Mouse (Mus musculus): Measurements from ENCODE around the gene Sik1. TPM values are rescaled to one million over a fixed set of nuclear protein-coding genes. Genes with fewer than 3 reads are reported as not detected.
"Not testable (repeated sequence)": the region's sequence is repeated elsewhere in the genome, so short reads cannot be mapped to it uniquely, and the experiment has no call there.

Gene Sik1
- polyA plus RNA-seq, 1 experiment from 2014 or later, result 13.8 TPM

DNA sequence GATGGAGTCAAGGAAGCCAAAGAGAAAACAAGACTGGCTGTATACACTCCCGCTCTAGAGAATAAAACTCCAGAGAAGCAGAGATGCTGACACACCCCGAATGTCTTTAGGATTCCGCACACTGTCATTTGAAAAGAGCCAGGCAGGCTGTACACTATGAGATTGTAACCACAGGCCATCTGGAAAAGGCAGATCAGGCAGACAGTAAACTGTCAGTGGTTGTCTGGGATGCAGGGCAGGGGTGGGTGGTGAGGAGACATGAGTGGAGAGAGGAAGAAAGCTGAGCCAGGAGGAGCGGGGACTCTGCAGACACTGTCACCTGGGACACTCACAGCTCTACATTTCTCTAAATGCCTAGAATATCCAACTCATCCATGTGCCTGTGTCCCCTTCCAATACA, 36.3 kb upstream of the Sik1 start:
- WGBS, result 88% methylated on average over 4 of the region's 4 CpGs
- 0 out of 2 replicates have a peak, but pooled peaks cover 5% of the 10 kb centered on the region for H3K4me1 ChIP-seq

DNA sequence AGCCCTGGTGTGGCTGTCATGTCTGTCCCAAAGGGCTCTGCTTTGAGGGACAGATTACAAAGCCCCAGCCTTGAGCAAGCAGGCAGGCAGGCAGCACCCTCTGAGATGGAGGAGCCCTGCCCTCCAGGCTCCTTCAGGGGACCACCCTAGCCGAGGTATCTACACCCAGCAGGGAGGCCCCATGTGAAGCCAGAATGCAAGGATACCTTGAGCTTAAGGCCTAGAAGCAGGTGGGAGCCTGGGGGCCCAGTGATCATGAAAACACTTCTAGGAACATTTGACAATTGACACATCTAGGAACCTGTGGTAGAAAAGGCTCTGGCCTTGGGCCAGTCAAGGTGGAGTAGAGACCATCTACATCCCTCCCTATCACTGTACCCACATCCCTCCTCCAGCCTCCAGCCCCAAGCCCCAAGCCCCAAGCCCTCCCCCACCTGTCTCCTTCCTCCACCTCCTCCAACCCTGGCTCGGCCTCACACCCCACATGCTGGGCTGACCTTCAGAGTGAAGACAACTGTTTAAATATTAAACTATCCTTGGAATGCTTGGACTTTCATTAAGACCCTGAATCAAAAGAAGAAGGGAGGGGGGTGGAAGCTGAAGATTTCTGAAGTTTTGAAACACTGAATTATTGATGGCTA, 34.8 kb upstream of the Sik1 start:
- Histone ChIP-seq H3K27ac (no peak overlapping the region), H3K36me3 (ENCODE audit: poor library complexity, severe bottlenecking) (no peaks in the 10 kb centered on the region), H3K4me2 (no peak overlapping the region), H3K9ac (no peak overlapping the region), H3K4me3 (no peak overlapping the region), H3K27me3 (no peaks in the 10 kb centered on the region), H3K9me3 (replicated peaks) (no peaks in the 10 kb centered on the region), H3K4me1 (0 out of 2 replicates have a peak, but pooled peaks cover 5% of the 10 kb centered on the region)
- 41% methylated on average over 2 of the region's 2 CpGs for WGBS
- no peak for ATAC-seq

More for the DNA sequence above, 36.3 kb upstream of the Sik1 start:
- no peak for ATAC-seq
- no peaks in the 10 kb centered on the region for H3K36me3 ChIP-seq (ENCODE audit: poor library complexity, severe bottlenecking)
- no peak overlapping the region for H3K4me3 ChIP-seq
- H3K9me3 ChIP-seq (replicated peaks), result no peaks in the 10 kb centered on the region
- H3K27ac ChIP-seq, result no peak overlapping the region
- no peaks in the 10 kb centered on the region for H3K27me3 ChIP-seq
- H3K4me2 ChIP-seq, result no peak overlapping the region
- no peak overlapping the region for H3K9ac ChIP-seq

DNA sequence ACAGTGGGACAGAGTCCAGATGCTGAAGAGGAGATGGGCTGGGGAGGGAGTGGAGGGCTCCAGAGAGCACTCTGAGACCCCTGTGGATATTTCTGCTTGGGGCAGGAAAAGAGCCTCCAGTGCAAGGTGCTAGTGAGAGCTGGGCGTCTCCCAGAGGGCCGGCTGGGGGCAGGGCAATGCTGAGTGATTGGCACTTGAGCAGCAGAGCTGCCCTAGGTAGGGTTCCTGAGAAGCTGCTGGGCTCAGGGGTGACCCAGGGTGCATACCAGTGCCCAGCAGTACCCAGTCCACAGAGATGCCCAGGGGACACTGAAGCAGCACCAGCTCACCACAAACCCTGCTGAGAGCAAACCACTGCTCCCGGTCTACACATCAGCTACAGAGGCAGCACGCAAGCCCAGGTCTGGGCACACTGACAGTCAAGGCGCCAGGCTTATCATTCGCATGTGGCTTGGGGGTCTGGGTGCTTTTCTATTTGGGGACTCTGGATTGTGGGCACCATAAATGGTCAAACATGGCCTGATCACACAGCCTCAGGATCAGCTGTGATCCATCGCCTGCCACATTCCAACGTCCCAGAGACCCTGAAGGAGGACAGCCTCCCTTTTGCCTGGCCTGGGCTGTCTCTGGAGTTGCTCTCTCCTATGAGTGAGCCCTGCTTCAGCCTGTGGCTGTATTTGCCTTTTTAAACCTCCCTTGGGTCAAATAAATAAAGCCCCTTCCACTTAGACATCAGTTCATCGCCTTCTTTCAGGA, 34.0 kb upstream of the Sik1 start:
- Histone ChIP-seq H3K27ac (no peak overlapping the region), H3K4me3 (no peak overlapping the region), H3K4me1 (0 out of 2 replicates have a peak, but pooled peaks cover 5% of the 10 kb centered on the region), H3K9me3 (replicated peaks) (no peaks in the 10 kb centered on the region), H3K27me3 (no peaks in the 10 kb centered on the region), H3K9ac (no peak overlapping the region), H3K36me3 (ENCODE audit: poor library complexity, severe bottlenecking) (no peaks in the 10 kb centered on the region), H3K4me2 (no peak overlapping the region)
- no peak for ATAC-seq
- WGBS, result 73% methylated on average over 9 of the region's 9 CpGs

DNA sequence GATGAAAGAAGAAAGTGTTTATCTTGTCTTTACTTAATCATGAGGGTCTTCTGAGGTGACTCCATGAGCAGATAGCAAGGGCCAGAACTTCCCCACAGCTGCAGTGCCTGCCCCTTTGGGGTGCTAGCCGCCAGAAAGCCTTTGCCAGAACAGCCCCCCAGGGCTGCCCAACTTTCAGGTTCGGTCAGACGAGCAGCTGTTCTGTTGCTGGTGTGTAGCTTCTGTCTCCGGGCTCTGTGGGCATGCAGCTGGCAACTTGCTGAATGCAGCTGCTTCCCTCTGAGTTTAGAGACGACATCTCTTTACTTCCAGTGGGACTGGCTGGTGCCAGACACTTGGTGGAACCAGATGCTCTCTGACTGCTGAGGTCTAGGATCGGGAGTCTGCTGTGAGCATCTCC, 32.9 kb upstream of the Sik1 start:
- Histone ChIP-seq H3K9me3 (replicated peaks) (no peaks in the 10 kb centered on the region), H3K9ac (no peak overlapping the region), H3K36me3 (ENCODE audit: poor library complexity, severe bottlenecking) (no peaks in the 10 kb centered on the region), H3K4me3 (no peak overlapping the region), H3K4me1 (0 out of 2 replicates have a peak, but pooled peaks cover 5% of the 10 kb centered on the region), H3K27ac (no peak overlapping the region), H3K4me2 (no peak overlapping the region), H3K27me3 (no peaks in the 10 kb centered on the region)
- WGBS, result 73% methylated on average over 6 of the region's 6 CpGs
- ATAC-seq, result no peak

DNA sequence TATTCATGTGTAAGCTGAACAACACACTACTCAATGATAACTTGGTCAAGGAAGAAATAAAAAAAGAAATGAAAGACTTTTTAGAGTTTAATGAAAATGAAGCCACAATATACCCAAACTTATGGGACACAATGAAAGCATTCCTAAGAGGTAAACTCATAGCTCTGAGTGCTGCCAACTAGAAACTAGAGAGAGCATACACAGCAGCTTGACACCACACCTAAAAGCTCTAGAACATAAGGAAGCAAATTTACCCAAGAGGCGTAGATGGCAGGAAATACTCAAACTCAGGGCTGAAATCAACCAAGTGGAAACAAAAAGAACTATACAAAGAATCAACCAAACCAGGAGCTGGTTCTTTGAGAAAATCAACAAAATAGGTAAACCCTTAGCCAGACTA, 29.1 kb upstream of the Sik1 start:
- 88% methylated on average over 1 of the region's 1 CpGs for WGBS
- not testable (repeated sequence) for H3K36me3 ChIP-seq (ENCODE audit: poor library complexity, severe bottlenecking); H3K9ac ChIP-seq; H3K9me3 ChIP-seq (replicated peaks); H3K27ac ChIP-seq; H3K4me3 ChIP-seq; ATAC-seq; H3K4me1 ChIP-seq; H3K4me2 ChIP-seq; H3K27me3 ChIP-seq

DNA sequence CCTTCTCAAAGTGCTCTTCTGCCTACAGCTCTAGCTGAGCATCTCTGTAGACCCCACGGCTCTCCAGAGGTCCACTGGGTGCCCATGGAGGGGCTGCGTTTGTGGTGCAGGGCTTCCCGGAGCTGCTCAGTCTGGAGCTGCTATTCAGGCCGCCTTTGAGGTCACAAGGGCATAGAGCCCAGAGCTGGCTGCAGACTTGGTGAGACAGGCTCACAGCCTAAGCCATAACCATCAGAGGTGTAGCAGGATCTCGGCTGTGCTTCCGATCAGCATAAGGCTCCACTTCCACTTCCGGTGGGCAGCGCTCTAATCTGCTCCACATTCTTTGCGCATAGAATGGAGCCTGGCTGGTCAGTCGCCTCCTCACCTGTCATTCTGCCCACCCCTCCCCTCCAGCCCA, 23.8 kb upstream of the Sik1 start:
- Histone ChIP-seq H3K4me3 (no peak overlapping the region), H3K36me3 (ENCODE audit: poor library complexity, severe bottlenecking) (no peaks in the 10 kb centered on the region), H3K27me3 (no peaks in the 10 kb centered on the region), H3K9me3 (replicated peaks) (no peaks in the 10 kb centered on the region), H3K27ac (no peak overlapping the region), H3K4me2 (no peak overlapping the region), H3K4me1 (peaks cover 14% of the 10 kb centered on the region), H3K9ac (no peak overlapping the region)
- 88% methylated on average over 10 of the region's 10 CpGs for WGBS
- no peak for ATAC-seq

DNA sequence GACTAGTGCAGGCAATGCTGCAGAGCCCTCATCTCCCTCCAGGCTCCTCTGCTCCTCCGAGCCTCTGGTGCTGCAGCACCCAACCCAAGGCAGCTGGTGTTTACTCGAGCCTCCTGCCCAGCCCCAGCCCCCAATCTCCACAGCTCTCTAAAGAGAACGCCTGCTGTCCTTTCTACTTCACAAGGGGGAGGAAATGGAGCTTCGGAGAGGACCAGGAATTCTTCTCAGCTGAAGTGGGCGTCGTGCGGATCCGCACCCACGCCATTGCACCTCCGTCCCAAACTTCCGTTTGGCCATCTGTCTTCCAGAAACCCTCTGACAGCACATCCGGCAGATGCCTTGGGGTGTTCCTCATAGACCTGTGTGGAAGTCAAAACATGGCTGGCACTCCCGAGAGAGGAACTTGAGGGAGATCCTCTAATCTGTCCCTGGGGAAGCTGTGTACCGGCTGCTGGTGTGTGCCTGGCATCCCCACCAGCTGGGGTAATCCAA, 22.1 kb upstream of the Sik1 start:
- no peak overlapping the region for H3K4me2 ChIP-seq
- ATAC-seq, result no peak
- no peaks in the 10 kb centered on the region for H3K36me3 ChIP-seq (ENCODE audit: poor library complexity, severe bottlenecking)
- no peaks in the 10 kb centered on the region for H3K27me3 ChIP-seq
- peaks cover 17% of the 10 kb centered on the region for H3K4me1 ChIP-seq
- no peak overlapping the region for H3K9ac ChIP-seq
- 64% methylated on average over 14 of the region's 14 CpGs for WGBS
- H3K27ac ChIP-seq, result 0 out of 2 replicates have a peak overlapping the region, but pooled peaks have one; percentile 11
- no peak overlapping the region for H3K4me3 ChIP-seq
- no peaks in the 10 kb centered on the region for H3K9me3 ChIP-seq (replicated peaks)

DNA sequence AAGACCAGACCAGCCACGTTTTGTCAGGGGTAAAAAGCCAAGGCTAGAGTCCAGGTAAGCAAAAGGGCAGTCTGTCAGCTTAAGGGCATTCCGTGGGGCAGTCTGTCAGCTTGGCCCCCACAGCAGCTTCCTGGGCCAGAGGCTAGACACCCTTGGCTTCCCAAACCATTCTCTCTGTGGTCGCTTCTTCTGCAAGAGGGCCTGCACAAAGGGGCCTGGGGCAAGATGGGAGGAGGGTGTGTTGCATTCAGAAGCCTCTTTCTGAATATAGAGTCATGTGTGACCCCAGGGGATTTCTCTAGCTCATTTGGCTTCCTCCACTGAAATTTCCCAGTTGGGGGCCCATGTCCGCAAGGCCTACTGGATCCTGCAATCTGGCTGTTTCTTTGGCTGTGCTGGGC, 21.6 kb upstream of the Sik1 start:
- 0 out of 2 replicates have a peak overlapping the region, but pooled peaks have one; percentile 11 for H3K27ac ChIP-seq
- H3K4me1 ChIP-seq, result peaks cover 17% of the 10 kb centered on the region
- no peak overlapping the region for H3K4me3 ChIP-seq
- H3K4me2 ChIP-seq, result no peak overlapping the region
- no peak for ATAC-seq
- H3K9ac ChIP-seq, result no peak overlapping the region
- no peaks in the 10 kb centered on the region for H3K36me3 ChIP-seq (ENCODE audit: poor library complexity, severe bottlenecking)
- H3K9me3 ChIP-seq (replicated peaks), result no peaks in the 10 kb centered on the region
- no peaks in the 10 kb centered on the region for H3K27me3 ChIP-seq
- 56% methylated on average over 4 of the region's 4 CpGs for WGBS

DNA sequence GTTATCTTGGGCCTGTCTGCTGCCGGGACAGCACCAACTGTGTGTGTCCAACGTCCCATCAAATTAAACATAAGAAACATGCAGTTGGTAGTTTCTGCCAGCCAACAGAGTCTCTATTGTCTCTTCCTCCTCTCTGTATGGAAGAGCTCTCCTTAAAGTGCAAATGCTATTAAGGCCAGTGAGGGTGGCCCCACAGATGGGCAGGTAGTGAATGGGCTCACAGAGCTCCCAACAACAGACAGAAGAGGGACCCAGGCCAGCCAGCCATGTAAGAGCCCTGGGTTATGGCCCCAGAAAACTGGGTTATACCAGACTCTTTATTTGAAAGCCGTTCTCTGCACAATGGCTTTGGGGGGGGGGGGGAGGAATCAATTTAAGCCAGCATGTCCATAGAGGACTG, 21.2 kb upstream of the Sik1 start:
- Histone ChIP-seq H3K27ac (no peak overlapping the region), H3K4me1 (peaks cover 17% of the 10 kb centered on the region), H3K4me2 (no peak overlapping the region), H3K9me3 (replicated peaks) (no peaks in the 10 kb centered on the region), H3K27me3 (no peaks in the 10 kb centered on the region), H3K36me3 (ENCODE audit: poor library complexity, severe bottlenecking) (no peaks in the 10 kb centered on the region), H3K4me3 (no peak overlapping the region), H3K9ac (no peak overlapping the region)
- WGBS, result 39% methylated on average over 3 of the region's 3 CpGs
- no peak for ATAC-seq

DNA sequence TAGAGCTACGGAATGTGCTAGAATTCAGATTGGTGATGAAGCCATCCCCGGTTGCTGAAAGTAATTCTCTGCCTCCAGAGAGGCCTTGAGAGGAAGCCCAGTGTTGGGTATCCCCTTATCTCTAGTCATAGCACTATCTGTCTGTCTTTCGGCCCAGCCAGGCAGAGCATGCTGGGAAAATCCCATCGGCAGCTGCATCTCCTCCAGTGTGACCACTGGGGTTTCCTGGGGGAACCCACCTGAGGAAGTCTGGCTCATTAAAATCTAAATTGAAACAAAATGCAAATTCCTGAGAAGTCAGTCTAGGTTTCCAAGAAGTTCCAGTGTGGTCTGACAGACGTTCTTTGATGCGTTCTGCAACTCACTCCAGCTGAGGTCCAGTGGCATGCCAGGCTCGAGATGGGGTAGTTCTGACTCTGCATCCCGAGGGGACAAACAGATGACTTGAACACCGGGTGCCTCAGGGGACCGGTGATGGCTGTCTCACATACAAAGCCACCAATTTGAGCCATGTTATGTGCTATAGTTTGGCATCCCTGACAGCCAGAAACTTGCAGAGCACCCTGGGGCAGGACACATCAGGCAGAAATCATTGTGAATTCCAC, 19.8 kb upstream of the Sik1 start:
- 88% methylated on average over 10 of the region's 10 CpGs for WGBS
- Histone ChIP-seq H3K9me3 (replicated peaks) (no peaks in the 10 kb centered on the region), H3K4me2 (no peak overlapping the region), H3K27ac (no peak overlapping the region), H3K9ac (no peak overlapping the region), H3K4me3 (no peak overlapping the region), H3K4me1 (peaks cover 17% of the 10 kb centered on the region), H3K36me3 (ENCODE audit: poor library complexity, severe bottlenecking) (no peaks in the 10 kb centered on the region), H3K27me3 (no peaks in the 10 kb centered on the region)
- no peak for ATAC-seq

DNA sequence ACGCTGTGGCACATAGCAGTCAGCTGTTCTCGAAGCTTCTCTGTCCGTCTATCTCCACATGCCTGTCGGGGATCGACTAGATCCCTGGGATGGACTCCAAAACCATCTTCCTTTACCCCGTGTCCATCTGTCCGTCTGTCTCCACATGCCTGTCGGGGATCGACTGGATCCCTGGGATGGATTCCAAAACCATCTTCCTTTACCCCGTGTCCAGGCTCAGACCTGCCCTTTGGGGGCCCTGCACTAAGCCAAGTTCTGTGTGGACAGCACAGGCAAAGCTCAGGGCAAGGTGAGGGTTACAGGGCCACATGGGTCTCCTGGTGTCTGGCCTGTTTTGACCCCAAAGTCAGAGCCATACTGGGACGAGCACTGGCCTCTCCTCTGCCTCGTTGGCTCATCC, 19.1 kb upstream of the Sik1 start:
- Histone ChIP-seq H3K4me1 (peaks cover 17% of the 10 kb centered on the region), H3K4me3 (no peak overlapping the region), H3K36me3 (ENCODE audit: poor library complexity, severe bottlenecking) (no peaks in the 10 kb centered on the region), H3K27me3 (no peaks in the 10 kb centered on the region), H3K27ac (no peak overlapping the region), H3K4me2 (no peak overlapping the region), H3K9ac (no peak overlapping the region), H3K9me3 (replicated peaks) (no peaks in the 10 kb centered on the region)
- WGBS, result 88% methylated on average over 12 of the region's 12 CpGs
- no peak for ATAC-seq

DNA sequence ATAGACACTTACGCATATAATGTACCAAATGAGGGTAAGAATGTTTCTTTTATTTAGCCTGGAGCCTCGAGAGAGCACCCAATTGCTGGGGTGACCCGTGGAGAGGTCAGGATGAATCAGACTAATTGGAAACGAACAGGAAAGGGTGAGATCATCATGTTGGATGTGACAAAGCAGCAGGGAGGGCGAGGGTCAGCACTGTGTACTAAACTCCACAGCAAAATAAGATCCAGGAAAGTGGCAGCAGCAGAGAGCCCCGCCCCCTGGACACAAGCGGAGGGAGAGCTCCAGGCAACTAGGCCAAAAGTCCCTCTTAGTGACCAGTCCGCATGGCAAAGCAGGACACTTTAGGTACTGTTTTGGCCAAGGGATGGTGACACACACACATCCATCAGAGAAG, 18.4 kb upstream of the Sik1 start:
- no peaks in the 10 kb centered on the region for H3K9me3 ChIP-seq (replicated peaks)
- H3K4me2 ChIP-seq, result no peak overlapping the region
- H3K4me1 ChIP-seq, result peaks cover 17% of the 10 kb centered on the region
- H3K4me3 ChIP-seq, result no peak overlapping the region
- H3K27me3 ChIP-seq, result no peaks in the 10 kb centered on the region
- no peak overlapping the region for H3K27ac ChIP-seq
- WGBS, result 64% methylated on average over 8 of the region's 8 CpGs
- no peaks in the 10 kb centered on the region for H3K36me3 ChIP-seq (ENCODE audit: poor library complexity, severe bottlenecking)
- ATAC-seq, result no peak
- no peak overlapping the region for H3K9ac ChIP-seq
